Mouse (Mus musculus) small intestine, adult 2 months (tissue): ENCODE data around the gene Vmn2r22.
"Not testable (repeated sequence)": the region's sequence is repeated elsewhere in the genome, so short reads cannot be mapped to it uniquely, and the experiment has no call there.

Experiments used
- CTCF ChIP-seq: fragments of 200-500 bp; IDR thresholded peaks from 2 replicates; pipeline ENCODE4 v1.5.1; 2012; ENCODE audit warnings: low read depth, mild to moderate bottlenecking, control low read depth, inconsistent platforms, low read length, moderate library complexity, mixed read lengths; ENCODE audit not compliant: insufficient replicate concordance, insufficient read length; ENCODE audit errors: extremely low read depth
- POLR2A ChIP-seq: fragments of 200-500 bp; IDR thresholded peaks from 2 replicates; pipeline ENCODE4 v1.6.1; 2012; ENCODE audit warnings: low read depth, mild to moderate bottlenecking, control low read depth, inconsistent platforms, low read length, moderate library complexity

- not testable (repeated sequence) for TF ChIP-seq CTCF, POLR2A
Observed at GRCm38 (mm10) chr6:123623784-123624183, 26.7 kb downstream of the Vmn2r22 start.
